Mouse (Mus musculus): ENCODE data around the gene Mapk8ip3. TPM values are rescaled to one million over a fixed set of nuclear protein-coding genes. Genes with fewer than 3 reads are reported as not detected.

Mapk8ip3 gene
- polyA plus RNA-seq, 1 experiment from 2014 or later, result 29.2 TPM

DNA sequence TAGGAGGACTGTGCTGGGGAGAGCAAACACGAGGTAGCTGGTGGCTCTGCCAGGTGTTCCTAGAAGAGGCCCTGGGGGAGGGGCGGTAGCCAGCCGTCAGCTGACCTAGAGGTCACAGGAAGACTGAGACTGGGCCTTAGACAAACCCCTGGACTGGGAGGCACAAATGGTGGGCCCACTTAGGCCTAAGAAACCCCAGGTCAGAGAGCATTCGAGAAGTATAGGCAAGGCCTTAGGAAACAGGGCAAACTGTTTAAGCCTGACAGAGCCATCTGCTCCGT is 58.7 kb downstream of the Mapk8ip3 start:
- Histone ChIP-seq H3K4me3 (replicated peaks) (peak overlapping the region; percentile 7; the same call in 1 of the 2 replicates), H3K9ac (no peak overlapping the region), H3K9me3 (no peaks in the 10 kb centered on the region), H3K36me3 (no peaks in the 10 kb centered on the region), H3K27me3 (replicated peaks) (no peaks in the 10 kb centered on the region), H3K4me2 (peak overlapping the region; percentile 35), H3K4me1 (no peaks in the 10 kb centered on the region), H3K27ac (peak overlapping the region; percentile 51)
- ATAC-seq (ENCODE audit: insufficient read depth, low FRiP score, low read depth), result peak; percentile 42
- 22% methylated on average over 5 of the region's 5 CpGs for WGBS

DNA sequence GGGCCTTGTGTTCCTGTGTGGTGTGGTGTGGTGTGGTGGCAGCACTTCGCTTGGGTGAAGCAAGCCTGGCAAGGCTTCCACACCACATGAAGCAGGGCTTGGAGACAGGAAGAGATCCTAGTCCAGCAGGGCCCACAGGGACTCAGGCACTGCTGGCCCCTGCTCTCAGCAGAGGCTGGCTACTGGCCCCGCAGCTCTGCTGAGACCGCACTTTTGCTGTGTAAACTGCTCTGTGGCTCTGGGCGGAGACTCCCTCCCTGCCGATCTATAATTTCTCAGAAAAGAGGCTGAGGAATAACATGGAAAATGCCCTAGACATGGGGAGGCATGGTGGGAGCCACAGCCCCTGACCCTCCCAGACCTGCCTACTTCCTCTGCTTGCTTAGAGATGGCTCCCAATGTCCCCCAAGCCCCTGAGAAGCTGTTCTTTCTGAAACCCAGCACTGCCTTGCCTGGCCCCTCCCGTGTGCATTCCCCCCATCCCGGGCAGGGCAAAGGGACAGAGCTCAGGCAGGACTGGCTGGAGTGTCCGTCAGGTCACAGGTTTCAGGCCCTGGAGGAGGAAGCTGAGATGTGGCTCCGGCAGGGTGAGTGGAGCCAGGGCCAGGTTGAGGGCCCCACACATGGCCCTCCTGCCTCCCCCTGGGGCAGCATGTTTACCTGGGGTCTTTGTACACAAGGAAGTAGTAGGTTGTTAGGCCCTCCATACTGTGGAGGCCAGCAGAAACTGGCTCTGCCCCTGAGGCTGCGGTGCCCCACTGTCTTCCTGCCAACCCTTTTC is 59.3 kb downstream of the Mapk8ip3 start:
- Histone ChIP-seq H3K9ac (no peak overlapping the region), H3K4me3 (replicated peaks) (peak overlapping the region; percentile 7; the same call in 1 of the 2 replicates), H3K4me1 (no peaks in the 10 kb centered on the region), H3K4me2 (peak overlapping the region; percentile 35), H3K27ac (peak overlapping the region; percentile 51), H3K27me3 (replicated peaks) (no peaks in the 10 kb centered on the region), H3K36me3 (no peaks in the 10 kb centered on the region), H3K9me3 (no peaks in the 10 kb centered on the region)
- ATAC-seq (ENCODE audit: insufficient read depth, low FRiP score, low read depth), result peak; percentile 36; the same call in 1 of the 2 replicates
- 37% methylated on average over 10 of the region's 10 CpGs for WGBS

DNA sequence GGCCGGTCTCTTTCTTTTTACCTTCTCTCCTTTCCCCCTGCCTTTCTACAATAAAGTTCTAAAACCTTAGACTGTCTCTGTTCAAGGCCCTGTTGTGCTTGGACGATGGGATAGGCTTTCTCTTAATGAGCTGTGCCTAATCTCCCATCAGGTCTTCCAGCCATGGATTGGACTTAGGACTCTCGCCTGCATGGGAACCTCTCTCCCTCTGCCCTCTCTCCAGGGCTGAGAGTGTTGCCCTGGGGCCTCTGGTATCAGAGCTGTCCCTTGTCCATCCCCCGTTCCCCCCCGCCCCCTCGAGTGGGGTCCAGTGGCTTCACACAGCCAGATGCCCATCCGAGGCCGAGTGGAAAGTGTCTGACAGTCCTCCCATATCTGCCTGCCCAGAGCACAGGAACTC is 61.8 kb downstream of the Mapk8ip3 start:
- H3K9ac ChIP-seq, result no peak overlapping the region
- no peaks in the 10 kb centered on the region for H3K27me3 ChIP-seq (replicated peaks)
- no peak overlapping the region for H3K4me3 ChIP-seq (replicated peaks)
- WGBS, result 80% methylated on average over 8 of the region's 8 CpGs
- H3K4me1 ChIP-seq, result no peaks in the 10 kb centered on the region
- no peak overlapping the region for H3K27ac ChIP-seq
- no peaks in the 10 kb centered on the region for H3K9me3 ChIP-seq
- no peaks in the 10 kb centered on the region for H3K36me3 ChIP-seq
- H3K4me2 ChIP-seq, result no peak overlapping the region
- no peak for ATAC-seq (ENCODE audit: insufficient read depth, low FRiP score, low read depth)

DNA sequence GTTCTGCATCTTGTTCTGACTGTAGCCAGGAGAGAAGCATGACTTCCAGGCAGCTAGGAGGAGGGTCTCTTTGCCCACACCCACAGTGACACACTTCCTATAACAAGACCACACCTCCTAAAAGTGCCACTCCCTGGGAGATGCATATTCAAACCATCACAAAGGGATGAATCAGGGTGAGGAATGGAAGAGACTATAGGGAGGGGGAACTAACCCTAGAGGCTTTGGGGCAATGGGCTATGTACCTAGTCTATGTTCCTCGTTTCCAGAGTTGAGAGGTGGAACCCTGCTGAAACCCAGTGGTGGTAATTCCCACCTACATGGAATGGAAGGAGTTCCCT is 62.4 kb downstream of the Mapk8ip3 start:
- no peak for ATAC-seq (ENCODE audit: insufficient read depth, low FRiP score, low read depth)
- Histone ChIP-seq H3K27ac (no peak overlapping the region), H3K9ac (no peak overlapping the region), H3K4me1 (no peaks in the 10 kb centered on the region), H3K27me3 (replicated peaks) (no peaks in the 10 kb centered on the region), H3K4me3 (replicated peaks) (no peak overlapping the region), H3K9me3 (no peaks in the 10 kb centered on the region), H3K4me2 (no peak overlapping the region), H3K36me3 (no peaks in the 10 kb centered on the region)
- 32% methylated on average over 1 of the region's 1 CpGs for WGBS

DNA sequence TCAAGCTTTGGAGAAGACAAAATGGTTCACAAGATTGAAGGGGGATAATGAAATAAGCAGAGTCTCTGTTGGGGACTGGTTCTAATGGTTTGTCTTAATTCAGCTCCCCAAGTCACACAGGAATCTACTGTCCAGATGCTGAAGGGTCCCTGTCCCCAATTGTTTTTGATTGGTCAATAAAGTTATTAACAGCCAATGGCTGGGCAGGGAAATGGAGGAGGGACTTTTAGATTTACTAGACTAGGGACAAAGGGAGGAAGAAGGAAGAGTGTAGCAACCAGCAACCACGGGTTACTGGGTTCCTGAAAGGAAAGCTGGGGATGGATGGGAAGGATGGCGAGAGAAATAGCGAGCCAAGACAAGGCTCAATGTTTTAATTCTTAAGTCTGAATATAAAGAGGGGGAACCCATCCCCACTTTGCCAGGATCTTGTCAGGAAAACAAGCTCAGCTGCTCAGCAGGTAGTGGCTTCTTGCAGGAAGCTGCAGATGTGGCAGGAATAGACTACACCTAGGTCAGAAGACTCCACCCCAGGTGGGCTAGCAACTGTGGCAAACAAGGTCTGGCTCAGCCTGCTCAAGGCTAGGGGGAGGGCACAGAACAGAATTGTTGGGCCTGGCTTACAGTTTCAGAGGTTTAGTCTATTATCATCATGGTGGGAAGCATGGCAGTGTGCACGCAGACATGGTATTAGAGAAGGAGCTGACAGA is 62.9 kb downstream of the Mapk8ip3 start:
- no peak overlapping the region for H3K4me3 ChIP-seq (replicated peaks)
- H3K27me3 ChIP-seq (replicated peaks), result no peaks in the 10 kb centered on the region
- H3K4me1 ChIP-seq, result no peaks in the 10 kb centered on the region
- H3K27ac ChIP-seq, result no peak overlapping the region
- no peaks in the 10 kb centered on the region for H3K9me3 ChIP-seq
- H3K9ac ChIP-seq, result no peak overlapping the region
- WGBS, result 53% methylated on average over 4 of the region's 4 CpGs
- H3K4me2 ChIP-seq, result no peak overlapping the region
- ATAC-seq (ENCODE audit: insufficient read depth, low FRiP score, low read depth), result no peak
- no peaks in the 10 kb centered on the region for H3K36me3 ChIP-seq

DNA sequence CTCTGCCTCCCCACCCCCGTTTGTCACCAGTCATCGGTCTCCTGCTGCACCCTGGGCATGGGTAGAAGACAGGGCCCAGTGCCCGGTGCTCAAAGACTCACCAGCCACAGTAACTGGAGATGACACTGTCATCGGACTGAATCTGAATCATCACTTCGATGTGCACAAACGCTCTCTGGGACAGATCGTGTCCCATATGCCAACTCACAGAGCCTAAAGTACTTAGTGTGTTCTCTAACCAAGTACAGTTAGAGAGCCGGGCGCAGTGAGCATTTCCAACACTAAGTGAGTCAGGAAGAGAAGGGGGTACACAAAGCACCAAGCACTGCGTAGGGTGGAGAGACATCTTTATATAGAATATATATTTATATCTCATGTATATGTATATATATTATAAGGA is 68.9 kb downstream of the Mapk8ip3 start:
- Histone ChIP-seq H3K27ac (no peak overlapping the region), H3K4me3 (replicated peaks) (no peak overlapping the region), H3K9ac (no peak overlapping the region), H3K4me2 (no peak overlapping the region), H3K4me1 (no peaks in the 10 kb centered on the region), H3K9me3 (no peaks in the 10 kb centered on the region), H3K36me3 (0 out of 2 replicates have a peak, but pooled peaks cover 7% of the 10 kb centered on the region), H3K27me3 (replicated peaks) (no peaks in the 10 kb centered on the region)
- ATAC-seq (ENCODE audit: insufficient read depth, low FRiP score, low read depth), result no peak
- 93% methylated on average over 10 of the region's 10 CpGs for WGBS

DNA sequence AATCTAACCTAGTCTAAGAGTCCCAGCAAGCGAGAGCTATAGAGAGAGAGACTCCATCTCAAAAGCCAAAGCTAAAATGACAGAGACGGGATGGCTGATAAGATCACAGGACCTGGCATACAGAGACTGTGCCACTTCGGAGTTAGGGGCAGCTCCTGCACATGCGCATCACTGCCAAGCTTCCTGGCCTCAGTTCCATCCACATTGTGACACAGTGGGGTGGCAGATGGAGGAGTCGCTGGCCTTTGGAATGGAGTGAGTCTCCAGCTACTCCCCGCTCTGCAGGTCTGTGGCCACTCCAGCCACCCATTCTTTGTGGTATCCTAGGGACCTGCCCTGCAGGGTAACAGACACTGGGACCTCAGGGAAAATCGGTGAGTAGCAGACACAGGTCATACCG is 71.0 kb downstream of the Mapk8ip3 start, which contains the start of gene Igfals:
TSS of gene Igfals (plus strand) at position 222 of the 400 bp plus-strand sequence.
- Histone ChIP-seq H3K4me1 (no peaks in the 10 kb centered on the region), H3K27me3 (replicated peaks) (no peaks in the 10 kb centered on the region), H3K36me3 (0 out of 2 replicates have a peak, but pooled peaks cover 7% of the 10 kb centered on the region), H3K9me3 (no peaks in the 10 kb centered on the region), H3K27ac (no peak within 1 kb of the TSS), H3K4me2 (no peak within 1 kb of the TSS), H3K9ac (no peak within 1 kb of the TSS), H3K4me3 (replicated peaks) (no peak within 1 kb of the TSS)
- no peak for ATAC-seq (ENCODE audit: insufficient read depth, low FRiP score, low read depth)
- 83% methylated on average over 8 of the region's 8 CpGs for WGBS

DNA sequence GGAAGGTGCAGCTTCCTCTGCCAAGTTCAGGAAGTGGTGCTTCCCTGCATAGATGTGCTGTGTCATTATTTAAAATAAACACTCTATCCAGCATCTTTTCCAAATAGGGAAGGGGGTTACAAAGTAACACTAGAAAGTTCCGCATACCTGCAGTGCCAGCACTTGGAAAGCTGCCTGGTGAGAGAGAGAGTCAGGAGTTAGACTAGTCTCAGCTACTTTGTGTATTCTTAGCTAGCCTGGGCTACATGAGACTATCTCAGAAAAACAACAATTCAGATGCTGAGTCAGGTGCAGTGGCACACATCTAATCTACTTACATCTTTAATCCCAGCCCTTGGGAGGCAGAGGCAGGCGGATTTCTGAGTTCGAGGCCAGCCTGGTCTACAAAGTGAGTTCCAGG is 75.0 kb downstream of the Mapk8ip3 start:
- no peak overlapping the region for H3K27ac ChIP-seq
- 93% methylated on average over 3 of the region's 3 CpGs for WGBS
- H3K9ac ChIP-seq, result no peak overlapping the region
- ATAC-seq (ENCODE audit: insufficient read depth, low FRiP score, low read depth), result no peak
- no peaks in the 10 kb centered on the region for H3K27me3 ChIP-seq (replicated peaks)
- no peak overlapping the region for H3K4me3 ChIP-seq (replicated peaks)
- no peak overlapping the region for H3K4me2 ChIP-seq
- H3K9me3 ChIP-seq, result no peaks in the 10 kb centered on the region
- H3K4me1 ChIP-seq, result no peaks in the 10 kb centered on the region
- H3K36me3 ChIP-seq, result 0 out of 2 replicates have a peak, but pooled peaks cover 10% of the 10 kb centered on the region

DNA sequence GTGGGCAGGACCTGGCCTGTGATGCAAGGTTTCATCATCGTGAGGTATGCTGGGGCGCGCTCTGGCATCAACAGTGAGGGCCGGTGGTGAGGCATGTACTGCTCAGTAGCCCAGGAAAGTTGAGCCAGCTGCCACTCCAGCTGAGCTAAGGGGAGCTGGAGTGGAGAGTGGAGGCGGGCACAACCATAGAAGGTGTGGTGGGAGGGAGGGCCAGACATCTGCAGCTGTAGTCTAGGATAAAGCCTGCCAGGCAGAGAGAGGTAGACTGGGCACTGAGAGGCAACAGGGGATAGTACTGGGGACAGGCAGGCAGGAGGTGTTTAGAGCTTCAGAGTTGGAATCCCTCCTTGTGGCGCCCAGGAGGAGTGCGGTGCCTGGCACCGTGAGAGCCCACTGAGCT is 76.7 kb downstream of the Mapk8ip3 start:
- Histone ChIP-seq H3K36me3 (0 out of 2 replicates have a peak, but pooled peaks cover 10% of the 10 kb centered on the region), H3K4me1 (no peaks in the 10 kb centered on the region), H3K4me3 (replicated peaks) (no peak overlapping the region), H3K9me3 (no peaks in the 10 kb centered on the region), H3K9ac (no peak overlapping the region), H3K27me3 (replicated peaks) (no peaks in the 10 kb centered on the region), H3K27ac (no peak overlapping the region), H3K4me2 (no peak overlapping the region)
- peak; percentile 75; the same call in 1 of the 2 replicates for ATAC-seq (ENCODE audit: insufficient read depth, low FRiP score, low read depth)
- 92% methylated on average over 8 of the region's 8 CpGs for WGBS

DNA sequence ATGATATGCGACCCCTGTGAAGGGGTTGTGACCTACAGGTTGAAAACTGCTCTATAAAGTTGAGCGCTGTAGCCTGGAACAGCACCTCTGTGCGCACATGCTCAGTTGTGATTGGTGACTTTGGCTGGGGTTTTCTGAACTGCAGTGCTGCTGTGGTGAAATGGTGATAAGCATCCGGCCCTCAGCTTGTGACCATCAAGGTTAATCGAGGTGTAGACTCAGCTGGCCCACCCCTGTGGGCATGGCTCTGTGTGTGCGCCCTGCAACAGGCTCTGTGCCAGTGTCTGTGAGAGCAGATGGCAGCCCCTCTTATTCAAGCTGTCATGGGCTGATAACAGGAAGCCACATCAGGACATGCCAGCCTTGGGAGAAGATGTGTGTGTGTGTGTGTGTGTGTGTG is 77.8 kb downstream of the Mapk8ip3 start:
- H3K4me2 ChIP-seq, result no peak overlapping the region
- no peaks in the 10 kb centered on the region for H3K27me3 ChIP-seq (replicated peaks)
- ATAC-seq (ENCODE audit: insufficient read depth, low FRiP score, low read depth), result peak; percentile 90
- WGBS, result 85% methylated on average over 6 of the region's 6 CpGs
- no peak overlapping the region for H3K4me3 ChIP-seq (replicated peaks)
- H3K27ac ChIP-seq, result no peak overlapping the region
- H3K9me3 ChIP-seq, result no peaks in the 10 kb centered on the region
- H3K9ac ChIP-seq, result no peak overlapping the region
- 0 out of 2 replicates have a peak, but pooled peaks cover 3% of the 10 kb centered on the region for H3K36me3 ChIP-seq
- no peaks in the 10 kb centered on the region for H3K4me1 ChIP-seq

DNA sequence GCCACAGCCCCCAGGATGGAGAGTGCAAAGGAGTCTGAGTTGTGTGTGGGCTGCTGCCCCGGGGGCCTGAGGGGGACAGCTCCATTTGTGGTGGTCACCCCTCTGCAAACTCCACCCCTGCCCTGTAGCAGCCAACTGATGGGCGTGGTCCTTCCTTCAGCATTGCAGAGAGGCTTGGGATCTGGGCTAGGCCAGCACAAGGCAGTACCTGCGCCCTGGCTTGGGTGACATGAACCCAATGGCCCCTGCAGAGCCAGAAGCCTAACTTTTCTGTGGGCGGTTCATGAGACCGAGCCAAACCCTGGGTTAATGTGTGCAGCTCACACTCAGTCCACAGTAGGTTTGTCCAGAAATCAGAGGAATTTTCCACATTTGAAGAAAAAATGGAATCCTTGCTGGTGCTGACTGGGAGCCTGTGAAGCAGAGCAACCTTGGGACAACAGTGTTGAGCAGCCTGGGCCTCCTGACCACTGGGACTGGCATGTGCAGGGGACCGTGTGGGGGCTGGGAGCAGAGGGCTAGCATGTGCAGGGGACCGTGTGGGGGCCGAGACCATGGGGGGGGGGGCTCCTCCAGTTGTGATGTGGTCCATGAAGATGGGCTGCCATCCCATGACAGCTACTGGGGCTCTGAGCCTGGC is 78.8 kb downstream of the Mapk8ip3 start:
- Histone ChIP-seq H3K36me3 (0 out of 2 replicates have a peak, but pooled peaks cover 3% of the 10 kb centered on the region), H3K9ac (no peak overlapping the region), H3K27me3 (replicated peaks) (no peaks in the 10 kb centered on the region), H3K4me2 (no peak overlapping the region), H3K4me3 (replicated peaks) (no peak overlapping the region), H3K4me1 (no peaks in the 10 kb centered on the region), H3K9me3 (no peaks in the 10 kb centered on the region), H3K27ac (no peak overlapping the region)
- no peak for ATAC-seq (ENCODE audit: insufficient read depth, low FRiP score, low read depth)
- 81% methylated on average over 8 of the region's 8 CpGs for WGBS

DNA sequence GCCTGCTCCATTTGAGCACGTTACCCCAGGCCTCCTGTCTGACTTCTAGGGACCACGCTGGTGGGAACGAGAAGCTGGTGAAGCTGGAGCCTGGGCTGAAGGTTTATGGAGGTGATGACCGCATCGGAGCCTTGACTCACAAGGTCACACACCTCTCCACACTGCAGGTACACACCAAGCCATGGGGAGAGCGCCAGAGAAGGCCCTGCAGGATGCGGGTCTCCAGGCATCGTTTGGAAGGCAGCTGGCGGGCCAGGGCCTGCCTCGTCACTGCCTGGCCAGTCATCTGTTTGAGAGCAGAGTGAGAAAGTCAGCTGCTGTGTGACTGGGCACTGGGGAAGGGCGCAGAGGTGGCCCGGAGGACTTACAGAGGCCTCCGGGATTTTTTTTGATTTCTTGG is 80.2 kb downstream of the Mapk8ip3 start:
- H3K4me1 ChIP-seq, result no peaks in the 10 kb centered on the region
- H3K36me3 ChIP-seq, result 0 out of 2 replicates have a peak, but pooled peaks cover 3% of the 10 kb centered on the region
- no peak for ATAC-seq (ENCODE audit: insufficient read depth, low FRiP score, low read depth)

More for the DNA sequence above, 80.2 kb downstream of the Mapk8ip3 start:
- H3K9ac ChIP-seq, result no peak overlapping the region
- H3K27me3 ChIP-seq (replicated peaks), result no peaks in the 10 kb centered on the region
- H3K27ac ChIP-seq, result no peak overlapping the region
- 89% methylated on average over 13 of the region's 13 CpGs for WGBS
- no peak overlapping the region for H3K4me3 ChIP-seq (replicated peaks)
- no peak overlapping the region for H3K4me2 ChIP-seq
- no peaks in the 10 kb centered on the region for H3K9me3 ChIP-seq

All from stomach, embryonic 15.5 days (tissue).